Mouse (Mus musculus) MEL (cell line): Measurements from ENCODE around the gene Rplp2.

ENCODE experiments used
- CHD2 ChIP-seq: IDR thresholded peaks from 2 replicates; pipeline ENCODE4 v1.6.1; 2011; ENCODE audit warnings: low read length, improper control_type of control experiment
- CTCF ChIP-seq, 3 experiments: IDR thresholded peaks in 2 of 3; conservative IDR thresholded peaks in 1 of 3; 2 replicates each; pipeline ENCODE4 v1.5.1; 2011 to 2012; ENCODE audit warnings: low read length in 3 of 3, low read depth in 2 of 3, mild to moderate bottlenecking in 2 of 3, improper control_type of control experiment in 1 of 3, inconsistent platforms in 1 of 3, mixed read lengths in 1 of 3, moderate library complexity in 1 of 3; ENCODE audit not compliant: control insufficient read depth in 1 of 3, insufficient read depth in 1 of 3, poor library complexity in 1 of 3, severe bottlenecking in 1 of 3
- ZKSCAN1 ChIP-seq: IDR thresholded peaks from 2 replicates; pipeline ENCODE4 v1.6.1; 2012; ENCODE audit warnings: low read depth, mild to moderate bottlenecking, inconsistent platforms, low read length, improper control_type of control experiment, moderate library complexity

DNA sequence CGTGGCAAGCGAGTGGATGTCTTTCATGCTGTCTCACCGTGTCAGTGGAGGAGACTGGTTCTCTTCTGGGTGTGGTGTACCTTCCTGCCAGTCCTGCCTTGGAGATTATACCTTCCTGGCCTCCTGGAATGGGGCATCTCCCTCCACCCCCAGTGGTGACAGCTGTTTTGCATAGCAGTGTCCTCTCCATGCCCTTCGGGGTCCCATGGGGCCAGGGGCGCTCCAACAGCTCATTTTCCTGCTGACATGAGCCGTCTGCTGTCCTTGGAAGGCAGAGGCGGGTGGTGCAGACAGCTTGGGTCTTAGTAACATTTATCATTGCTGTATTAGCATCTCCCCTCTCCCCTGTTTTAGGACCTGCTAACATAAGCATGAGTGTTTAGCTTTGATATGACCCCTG lies 40.0 kb downstream of the Rplp2 start:
- TF ChIP-seq CTCF (IDR thresholded peaks at IDR 0.05 in 2 of 3, conservative IDR thresholded peaks at IDR 0.05 in 1 of 3; ENCODE audit: control insufficient read depth in 1 of 3, insufficient read depth in 1 of 3, low read depth in 2 of 3, low read length in 3 of 3, poor library complexity in 1 of 3, severe bottlenecking in 1 of 3) (no peak), CHD2 (no peak), ZKSCAN1 (no peak)
